Mouse (Mus musculus) neural tube, embryonic 12.5 days (tissue): ENCODE results near the gene Cd9. TPM values are rescaled to one million over a fixed set of nuclear protein-coding genes. Genes with fewer than 3 reads are reported as not detected.

Experiments
- ATAC-seq: fragments of 200-750 bp; cut with Nextera tagmentation; 2 replicates; pipeline ENCODE4 v1.8.0; 2017; ENCODE audit warnings: low read depth, mild to moderate bottlenecking, moderate TSS enrichment, moderate library complexity; ENCODE audit not compliant: low FRiP score
- H3K27ac ChIP-seq: fragments of 300-500 bp; sonication (generic); 2 replicates; pipeline ENCODE4 v1.5.1; 2016
- H3K27me3 ChIP-seq: fragments of 300-500 bp; sonication (generic); replicated peaks from 2 replicates; pipeline ENCODE4 v1.6.1; 2016; ENCODE audit warnings: mild to moderate bottlenecking
- H3K36me3 ChIP-seq: fragments of 300-500 bp; sonication (generic); 2 replicates; pipeline ENCODE4 v1.6.1; 2016; ENCODE audit warnings: mild to moderate bottlenecking
- H3K4me1 ChIP-seq: fragments of 300-500 bp; sonication (generic); 2 replicates; pipeline ENCODE4 v1.6.1; 2016
- H3K4me2 ChIP-seq: fragments of 300-500 bp; sonication (generic); replicated peaks from 2 replicates; pipeline ENCODE4 v1.6.1; 2016; ENCODE audit warnings: mild to moderate bottlenecking
- H3K4me3 ChIP-seq: fragments of 300-500 bp; sonication (generic); 2 replicates; pipeline ENCODE4 v1.5.1; 2016
- H3K9ac ChIP-seq: fragments of 300-500 bp; sonication (generic); 2 replicates; pipeline ENCODE4 v1.6.1; 2016; ENCODE audit warnings: mild to moderate bottlenecking
- H3K9me3 ChIP-seq: fragments of 300-500 bp; sonication (generic); 2 replicates; pipeline ENCODE4 v1.6.1; 2016; ENCODE audit warnings: mild to moderate bottlenecking
- WGBS: fragments of 180-500 bp; shearing (Covaris S2); methylation state at CpG from one replicate; pipeline ENCODE4 v1.1.7; 2016; 5-methylcytosine and 5-hydroxymethylcytosine counted together
- polyA plus RNA-seq: library from polyadenylated mRNA; unstranded; fragments of >200 nt; fragmentation: Nextera tagmentation; extraction: Ambion mirVana; gene quantifications from 2 replicates; pipeline ENCODE4 v1.2.1, GENCODE M21; 2016

Gene Cd9
- polyA plus RNA-seq, 1 experiment from 2014 or later, result 51.1 TPM

DNA sequence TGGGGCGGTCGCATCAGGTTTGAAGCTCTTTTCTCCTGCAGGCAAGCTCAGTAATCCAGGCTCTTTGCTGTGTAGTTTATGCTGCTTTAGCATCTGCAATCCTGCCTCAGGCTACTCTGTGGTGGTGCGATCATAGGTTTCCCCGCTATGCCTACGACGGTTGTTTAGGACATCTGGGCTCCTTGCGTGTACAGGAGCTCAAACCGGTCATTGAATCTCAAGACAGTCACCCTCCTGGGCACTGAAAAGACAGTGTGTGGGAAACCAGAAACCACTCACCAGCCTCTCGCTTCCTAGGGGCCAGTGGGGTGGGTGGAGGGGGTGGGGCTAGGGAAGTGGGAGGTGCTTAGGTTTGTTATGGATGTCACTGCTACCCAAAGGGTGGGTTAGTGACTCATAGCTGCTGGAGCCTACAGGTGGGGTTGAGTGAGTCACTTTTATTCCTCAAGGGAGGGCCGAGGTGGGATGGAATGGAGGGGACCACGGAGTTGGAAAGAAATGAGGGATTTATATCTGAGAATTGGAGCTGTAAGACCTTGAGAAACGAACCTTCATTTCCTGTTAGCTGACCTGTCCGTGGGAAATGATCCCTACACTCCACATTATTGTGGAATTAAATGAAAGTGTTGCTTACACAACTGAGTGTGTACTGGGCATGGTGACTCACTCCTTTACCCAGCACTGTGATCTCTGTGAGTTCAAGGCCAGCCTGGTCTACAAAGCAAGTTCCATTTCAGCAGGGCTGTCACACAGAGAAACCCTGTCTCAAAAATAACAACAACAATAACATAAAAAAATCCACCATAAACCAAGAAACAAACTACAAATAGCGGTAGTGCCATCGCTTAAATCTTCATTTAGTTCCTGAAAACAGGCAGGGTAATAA is 69.1 kb downstream of the Cd9 start:
- no peak for ATAC-seq
- no peaks in the 10 kb centered on the region for H3K36me3 ChIP-seq
- WGBS, result 54% methylated on average over 15 of the region's 15 CpGs
- no peak overlapping the region for H3K27ac ChIP-seq
- H3K9me3 ChIP-seq, result no peaks in the 10 kb centered on the region
- no peaks in the 10 kb centered on the region for H3K27me3 ChIP-seq
- no peak overlapping the region for H3K4me2 ChIP-seq
- H3K9ac ChIP-seq, result no peak overlapping the region
- no peak overlapping the region for H3K4me3 ChIP-seq
- peaks cover 11% of the 10 kb centered on the region; the same call in 1 of the 2 replicates for H3K4me1 ChIP-seq

GRCm38 (mm10) chr6:125424156-125424555 is 70.4 kb downstream of the Cd9 start:
- no peak overlapping the region for H3K4me2 ChIP-seq
- no peak overlapping the region for H3K9ac ChIP-seq
- H3K27ac ChIP-seq, result no peak overlapping the region
- H3K36me3 ChIP-seq, result no peaks in the 10 kb centered on the region
- no peak for ATAC-seq
- H3K4me3 ChIP-seq, result no peak overlapping the region
- WGBS, result 80% methylated on average over 3 of the region's 3 CpGs
- H3K4me1 ChIP-seq, result peaks cover 11% of the 10 kb centered on the region; the same call in 1 of the 2 replicates
- H3K9me3 ChIP-seq, result no peaks in the 10 kb centered on the region
- no peaks in the 10 kb centered on the region for H3K27me3 ChIP-seq

DNA sequence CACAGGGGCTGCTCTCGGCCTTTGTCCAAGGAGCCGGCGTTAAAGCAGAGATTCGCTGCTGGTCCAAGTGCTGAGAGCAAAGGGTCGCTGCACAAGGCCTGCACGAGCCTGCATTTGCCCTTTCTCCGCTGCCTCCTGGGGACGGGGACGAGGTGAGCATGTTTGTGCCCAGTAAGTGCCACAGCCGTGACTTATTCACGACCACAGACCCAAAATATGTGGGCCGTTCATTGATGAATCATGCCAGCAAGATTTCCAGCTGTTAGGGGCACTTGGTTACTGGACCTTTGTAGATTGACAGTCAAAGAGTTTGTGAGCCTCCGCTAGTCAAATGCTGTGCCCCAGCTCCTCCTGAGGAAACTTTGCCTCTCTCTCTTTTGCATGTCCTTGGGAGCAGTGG is 71.1 kb downstream of the Cd9 start:
- Histone ChIP-seq H3K9ac (no peak overlapping the region), H3K4me1 (peaks cover 11% of the 10 kb centered on the region; the same call in 1 of the 2 replicates)
- 46% methylated on average over 13 of the region's 13 CpGs for WGBS

GRCm38 (mm10) chr6:125423099-125423498 is 71.5 kb downstream of the Cd9 start:
- Histone ChIP-seq H3K4me1 (peaks cover 11% of the 10 kb centered on the region; the same call in 1 of the 2 replicates), H3K27me3 (no peaks in the 10 kb centered on the region), H3K4me2 (peak overlapping the region; percentile 52), H3K4me3 (no peak overlapping the region), H3K36me3 (no peaks in the 10 kb centered on the region), H3K27ac (no peak overlapping the region), H3K9ac (no peak overlapping the region), H3K9me3 (no peaks in the 10 kb centered on the region)
- 59% methylated on average over 3 of the region's 3 CpGs for WGBS
- ATAC-seq, result no peak

More for the DNA sequence above, 71.1 kb downstream of the Cd9 start:
- no peaks in the 10 kb centered on the region for H3K9me3 ChIP-seq
- no peaks in the 10 kb centered on the region for H3K36me3 ChIP-seq
- no peak overlapping the region for H3K4me2 ChIP-seq
- H3K27ac ChIP-seq, result no peak overlapping the region
- H3K27me3 ChIP-seq, result no peaks in the 10 kb centered on the region
- H3K4me3 ChIP-seq, result no peak overlapping the region
- no peak for ATAC-seq

DNA sequence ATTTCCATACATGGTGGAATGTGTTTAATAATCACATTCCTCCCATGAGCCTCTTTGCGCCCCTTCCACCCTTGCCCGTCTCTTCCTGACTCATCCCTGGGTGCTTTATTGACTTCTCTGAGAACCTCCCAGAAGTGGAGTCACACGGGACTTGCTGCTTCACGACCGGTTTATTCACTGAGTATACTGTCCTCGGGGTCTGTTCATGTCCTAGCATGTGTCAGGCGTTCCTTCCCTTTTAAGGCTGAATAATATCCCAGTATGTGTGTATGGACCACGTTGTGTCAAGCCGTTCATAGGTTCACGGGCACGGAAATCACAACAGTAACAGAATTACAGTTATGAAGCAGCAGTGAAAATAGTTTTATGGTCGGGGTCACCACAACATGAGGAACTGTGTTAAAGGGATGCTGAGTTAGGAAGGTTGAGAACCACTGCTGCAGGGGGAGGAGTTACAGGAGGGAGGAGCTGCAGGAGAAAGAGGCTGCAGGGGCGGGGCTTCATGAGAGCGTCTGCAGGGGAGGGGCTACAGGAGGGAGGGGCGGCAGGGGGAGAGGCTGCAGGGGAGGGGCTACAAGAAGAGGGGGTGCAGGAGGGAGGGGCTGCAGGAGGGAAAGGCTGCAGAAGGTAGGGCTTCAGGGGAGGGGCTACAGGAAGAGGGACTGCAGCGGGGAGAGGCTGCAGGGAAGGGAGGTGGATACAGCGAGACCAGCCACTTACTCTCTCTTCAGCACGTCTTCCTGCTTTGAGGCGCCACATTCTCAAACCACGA is 72.4 kb downstream of the Cd9 start:
- no peaks in the 10 kb centered on the region for H3K27me3 ChIP-seq
- WGBS, result 24% methylated on average over 19 of the region's 20 CpGs
- no peak overlapping the region for H3K27ac ChIP-seq
- peak overlapping the region; percentile 52 for H3K4me2 ChIP-seq
- no peak overlapping the region for H3K9ac ChIP-seq
- no peaks in the 10 kb centered on the region for H3K36me3 ChIP-seq
- H3K9me3 ChIP-seq, result no peaks in the 10 kb centered on the region
- H3K4me1 ChIP-seq, result peaks cover 11% of the 10 kb centered on the region; the same call in 1 of the 2 replicates
- peak overlapping the region; percentile 20; the same call in 1 of the 2 replicates for H3K4me3 ChIP-seq
- ATAC-seq, result no peak

GRCm38 (mm10) chr6:125420458-125421063 is 74.0 kb downstream of the Cd9 start:
- H3K9ac ChIP-seq, result no peak overlapping the region
- no peak overlapping the region for H3K27ac ChIP-seq
- H3K4me2 ChIP-seq, result no peak overlapping the region
- no peaks in the 10 kb centered on the region for H3K36me3 ChIP-seq
- ATAC-seq, result no peak
- H3K27me3 ChIP-seq, result no peaks in the 10 kb centered on the region
- no peaks in the 10 kb centered on the region for H3K9me3 ChIP-seq
- no peak overlapping the region for H3K4me3 ChIP-seq
- H3K4me1 ChIP-seq, result peaks cover 11% of the 10 kb centered on the region; the same call in 1 of the 2 replicates
- WGBS, result 74% methylated on average over 16 of the region's 16 CpGs

DNA sequence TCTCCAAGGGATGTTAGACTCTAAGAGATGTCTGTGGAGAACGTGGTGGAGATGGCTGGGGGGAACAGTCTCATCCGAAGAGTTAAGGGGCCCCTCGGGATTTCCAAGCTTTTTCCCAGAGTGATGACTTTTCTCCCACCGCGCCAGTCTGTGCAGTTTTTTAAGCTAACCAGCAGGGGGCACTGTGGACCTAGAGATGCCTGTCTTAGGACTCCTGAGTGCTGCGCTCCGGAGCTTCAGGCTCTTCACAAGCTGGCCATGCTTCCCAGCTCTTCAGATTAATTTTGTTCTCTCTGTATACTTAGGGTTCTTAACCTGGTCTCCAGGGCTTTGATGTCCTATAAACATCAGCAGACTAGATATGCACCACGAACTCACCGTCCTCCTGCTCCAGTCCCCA is 75.8 kb downstream of the Cd9 start:
- H3K4me2 ChIP-seq, result no peak overlapping the region
- H3K4me1 ChIP-seq, result peaks cover 11% of the 10 kb centered on the region; the same call in 1 of the 2 replicates
- no peak overlapping the region for H3K4me3 ChIP-seq
- no peaks in the 10 kb centered on the region for H3K9me3 ChIP-seq
- no peak overlapping the region for H3K27ac ChIP-seq
- 15% methylated on average over 9 of the region's 9 CpGs for WGBS
- H3K9ac ChIP-seq, result no peak overlapping the region
- no peaks in the 10 kb centered on the region for H3K36me3 ChIP-seq
- ATAC-seq, result peak; percentile 66; the same call in 1 of the 2 replicates
- no peaks in the 10 kb centered on the region for H3K27me3 ChIP-seq

DNA sequence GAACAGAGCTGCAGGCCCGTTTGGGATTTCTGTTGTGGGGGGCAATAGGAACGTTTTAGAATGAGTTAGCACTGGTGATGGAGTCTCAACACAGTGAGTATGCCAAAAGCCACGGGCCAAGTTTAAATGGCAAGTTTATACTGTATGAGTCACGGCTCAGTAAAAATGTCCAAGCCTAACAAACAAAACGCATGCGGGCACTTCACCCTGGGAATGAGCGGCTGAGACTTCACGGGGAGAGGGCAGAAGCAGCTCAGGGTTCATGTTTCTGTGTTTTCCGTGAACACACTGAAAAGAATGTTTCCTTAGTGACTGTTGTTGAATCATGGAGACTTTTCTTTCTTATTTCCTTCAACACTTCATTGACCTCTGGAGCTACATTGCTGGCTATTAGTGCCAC is 81.3 kb downstream of the Cd9 start:
- no peak for ATAC-seq
- Histone ChIP-seq H3K36me3 (no peaks in the 10 kb centered on the region), H3K9ac (no peak overlapping the region), H3K4me3 (no peak overlapping the region), H3K27ac (no peak overlapping the region), H3K4me2 (no peak overlapping the region), H3K9me3 (no peaks in the 10 kb centered on the region), H3K4me1 (no peaks in the 10 kb centered on the region), H3K27me3 (no peaks in the 10 kb centered on the region)
- WGBS, result 84% methylated on average over 9 of the region's 9 CpGs

- no peak for ATAC-seq
- no peak overlapping the region for H3K4me2 ChIP-seq
- no peaks in the 10 kb centered on the region for H3K9me3 ChIP-seq
- no peak overlapping the region for H3K4me3 ChIP-seq
- H3K4me1 ChIP-seq, result no peaks in the 10 kb centered on the region
- no peaks in the 10 kb centered on the region for H3K27me3 ChIP-seq
- no peaks in the 10 kb centered on the region for H3K36me3 ChIP-seq
- H3K9ac ChIP-seq, result no peak overlapping the region
- 91% methylated on average over 6 of the region's 6 CpGs for WGBS
- H3K27ac ChIP-seq, result no peak overlapping the region
These were observed 82.9 kb downstream of the Cd9 start for GRCm38 (mm10) chr6:125411661-125412060.

DNA sequence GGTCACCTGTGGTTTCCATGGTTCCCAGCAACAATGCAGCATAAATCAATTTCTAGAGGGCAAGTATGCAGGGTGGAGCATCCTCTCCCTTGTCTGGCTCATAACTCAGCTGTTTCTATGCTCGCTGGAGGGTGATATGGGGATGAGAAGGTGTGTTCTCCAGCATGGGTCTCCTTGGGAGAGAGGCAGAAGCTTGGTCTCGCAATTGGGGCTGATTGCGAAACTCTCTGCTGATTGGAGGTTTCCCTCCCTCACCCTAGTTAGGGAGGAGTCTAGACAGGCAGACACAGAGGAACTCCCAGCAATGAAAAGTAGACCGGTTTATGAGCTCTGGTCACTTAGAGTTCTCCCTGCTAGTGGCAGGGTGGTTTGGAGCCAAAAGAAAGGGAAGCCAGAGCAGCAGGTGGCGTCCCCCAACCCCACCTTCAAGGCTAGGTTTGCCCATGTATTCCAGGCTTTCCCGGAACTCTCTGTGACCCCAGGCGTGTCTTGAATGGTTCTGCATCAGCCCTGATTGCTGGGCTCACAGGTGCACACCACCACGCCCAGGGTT is 83.5 kb downstream of the Cd9 start:
- H3K9me3 ChIP-seq, result no peaks in the 10 kb centered on the region
- 58% methylated on average over 8 of the region's 8 CpGs for WGBS

DNA sequence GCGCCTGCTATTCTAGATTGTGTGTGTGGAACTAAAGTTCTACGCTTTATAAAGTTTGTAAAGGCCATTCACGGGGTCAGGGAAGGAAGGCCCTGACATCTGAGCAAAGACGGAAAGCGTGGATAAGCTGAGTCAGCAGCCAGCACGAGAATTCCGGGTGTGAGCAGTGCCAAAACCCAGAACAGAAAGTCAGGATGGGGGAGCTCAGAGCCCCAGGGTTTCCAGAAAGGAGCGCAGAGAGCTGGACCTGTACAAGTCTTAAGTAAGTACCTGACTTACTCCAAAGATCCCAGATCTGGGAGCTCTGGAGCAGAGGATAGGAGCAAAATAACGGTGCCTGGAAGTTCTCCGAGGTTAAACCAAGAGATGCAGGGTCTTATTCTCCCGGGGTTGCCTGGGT is 84.0 kb downstream of the Cd9 start:
- no peaks in the 10 kb centered on the region for H3K4me1 ChIP-seq
- no peak overlapping the region for H3K4me3 ChIP-seq
- no peak overlapping the region for H3K27ac ChIP-seq
- H3K9ac ChIP-seq, result no peak overlapping the region
- no peaks in the 10 kb centered on the region for H3K36me3 ChIP-seq
- no peaks in the 10 kb centered on the region for H3K27me3 ChIP-seq
- ATAC-seq, result no peak
- H3K9me3 ChIP-seq, result no peaks in the 10 kb centered on the region
- no peak overlapping the region for H3K4me2 ChIP-seq
- WGBS, result 72% methylated on average over 11 of the region's 11 CpGs

More for the DNA sequence above, 83.5 kb downstream of the Cd9 start:
- H3K36me3 ChIP-seq, result no peaks in the 10 kb centered on the region
- no peak overlapping the region for H3K4me3 ChIP-seq
- H3K9ac ChIP-seq, result no peak overlapping the region
- H3K4me1 ChIP-seq, result no peaks in the 10 kb centered on the region
- H3K27ac ChIP-seq, result no peak overlapping the region
- no peak overlapping the region for H3K4me2 ChIP-seq
- ATAC-seq, result no peak
- no peaks in the 10 kb centered on the region for H3K27me3 ChIP-seq
